In genomic region chr11:106215450-106215859, GRCm38 (mm10) we compare ENCODE assay signal across 8 mouse cellular contexts. TPM values are rescaled to one million over a fixed set of nuclear protein-coding genes. Genes with fewer than 3 reads are reported as not detected.
A peak's percentile ranks its signal among the peaks of the same experiment; 100 is the strongest.
DNase-seq lines count a peak whose midpoint lies in the region; ATAC-seq and TF ChIP-seq lines count a peak whose summit lies in the region.

No protein-coding gene starts in this region.

- no peaks in the 10 kb centered on the region for H3K27me3 ChIP-seq in intestine, embryonic 14.5 days (replicated peaks; ENCODE audit: control insufficient read depth, insufficient read depth, low read length)
- H3K27me3 ChIP-seq in myocyte (ENCODE audit: control insufficient read depth, insufficient read depth, insufficient read length): no peaks in the 10 kb centered on the region

- H3K9me3 ChIP-seq in intestine, embryonic 14.5 days (ENCODE audit: control insufficient read depth, low read length): no peaks in the 10 kb centered on the region

- H3K9ac ChIP-seq in intestine, embryonic 14.5 days (ENCODE audit: low read length): peak overlapping the region; percentile 97

- H3K4me2 ChIP-seq in intestine, embryonic 14.5 days (ENCODE audit: low read length): peak overlapping the region; percentile 82
- peak overlapping the region; percentile 72 for H3K4me2 ChIP-seq in myocyte (ENCODE audit: low read depth)

- peaks cover 24% of the 10 kb centered on the region for H3K36me3 ChIP-seq in intestine, embryonic 14.5 days (ENCODE audit: control insufficient read depth, insufficient read depth, low read length)
- H3K36me3 ChIP-seq in myocyte (ENCODE audit: control insufficient read depth, insufficient read depth): peaks cover 22% of the 10 kb centered on the region

- no peak for TF ChIP-seq POLR2A in cortical plate, adult 2 months (IDR thresholded peaks at IDR 0.05; ENCODE audit: extremely low read depth, insufficient read depth, low read length)
- TF ChIP-seq POLR2A in myocyte (IDR thresholded peaks at IDR 0.05; ENCODE audit: insufficient read length, low read depth): no peak

- 28% methylated on average over 7 of the region's 7 CpGs for WGBS in intestine, embryonic 14.5 days

- H3ac ChIP-seq in myocyte (ENCODE audit: control insufficient read depth, insufficient read length): peak overlapping the region; percentile 97

- peaks cover 81% of the 10 kb centered on the region for H3K79me2 ChIP-seq in myocyte (ENCODE audit: control insufficient read depth, insufficient read depth)

- ATAC-seq in intestine, embryonic 14.5 days (replicated peaks; ENCODE audit: low FRiP score, low TSS enrichment, low read depth): no peak

- peaks cover 1% of the 10 kb centered on the region; the same call in 1 of the 2 replicates for H3K4me1 ChIP-seq in cortical plate, adult 2 months (ENCODE audit: control insufficient read depth, insufficient read depth, low read length)
- H3K4me1 ChIP-seq in intestine, embryonic 14.5 days (replicated peaks; ENCODE audit: control insufficient read depth, insufficient read depth, low read length): peaks cover 23% of the 10 kb centered on the region

- no peak for DNase-seq in layer of hippocampus, adult 2 months (ENCODE audit: low spot score in 2 of 2)
- DNase-seq in layer of hippocampus, adult 18-20 months (ENCODE audit: low spot score in 2 of 2): no peak
- no peak for DNase-seq in intestine, embryonic 14.5 days (ENCODE audit: low spot score)
- no peak for DNase-seq in urinary bladder, postnatal 10 days (ENCODE audit: low spot score)
- DNase-seq in cerebellum, adult 18-20 months: no peak
- DNase-seq in cerebellum, adult 8-10 months: no peak

- H3K4me3 ChIP-seq in layer of hippocampus, adult 2 months: peak overlapping the region; percentile 98
- H3K4me3 ChIP-seq in cortical plate, adult 2 months (ENCODE audit: insufficient read depth, low read length): peak overlapping the region; percentile 68
- peak overlapping the region; percentile 95 for H3K4me3 ChIP-seq in intestine, embryonic 14.5 days (ENCODE audit: low read depth, low read length)
- H3K4me3 ChIP-seq in myocyte: peak overlapping the region; percentile 81

- TF ChIP-seq CTCF in layer of hippocampus, adult 2 months (conservative IDR thresholded peaks at IDR 0.05): no peak
- TF ChIP-seq CTCF in cortical plate, adult 2 months (IDR thresholded peaks at IDR 0.05; ENCODE audit: extremely low read depth, insufficient read depth, low read length): no peak

- peak overlapping the region; percentile 96 for H3K27ac ChIP-seq in layer of hippocampus, adult 2 months
- no peak overlapping the region for H3K27ac ChIP-seq in cortical plate, adult 2 months (ENCODE audit: insufficient read depth, low read length)
- H3K27ac ChIP-seq in intestine, embryonic 14.5 days (ENCODE audit: low read depth): peak overlapping the region; percentile 97

TF ChIP-seq in myocyte, 11 proteins besides CTCF, POLR2A, EP300 and RAD21:
- TF ChIP-seq USF1 (IDR thresholded peaks at IDR 0.05; ENCODE audit: low read depth) (no peak), CEBPB (IDR thresholded peaks at IDR 0.05; ENCODE audit: insufficient read depth, poor library complexity, severe bottlenecking) (0 out of 2 replicates have a peak, but pooled peaks have one; percentile 43)

RNA-seq across cellular contexts. Expression of gene Ccdc47, which starts 0.7 kb away (rescaled TPM):
- 10 to 100 TPM; 89.8 to 98.2 TPM for total RNA-seq in layer of hippocampus, adult 2 months (2021)
- total RNA-seq in layer of hippocampus, adult 18-20 months (2021): 100 to 1,000 TPM in 1 of 2 experiments, 10 to 100 TPM in 1; 96.3 to 100 TPM
- polyA plus RNA-seq in cortical plate, adult 2 months (2012; rRNA removed): 68.3 and 83.3 TPM in 2 replicates
- polyA plus RNA-seq in intestine, embryonic 14.5 days (2014; fragmentation: Nextera tagmentation; extraction: Ambion mirVana): 64.4 and 76.1 TPM in 2 replicates
- 31.6 TPM for polyA plus RNA-seq in myocyte (2012; fragmentation: generic; extraction: Trizol)

RNA-seq across cellular contexts. Expression of gene Ddx42, which starts 1.3 kb away (rescaled TPM):
- total RNA-seq in layer of hippocampus, adult 2 months (2021): 10 to 100 TPM; 69.8 to 71.1 TPM
- total RNA-seq in layer of hippocampus, adult 18-20 months (2021): 10 to 100 TPM; 65.8 to 68.2 TPM
- polyA plus RNA-seq in cortical plate, adult 2 months (2012; rRNA removed): 41.6 and 43.7 TPM in 2 replicates
- polyA plus RNA-seq in intestine, embryonic 14.5 days (2014; fragmentation: Nextera tagmentation; extraction: Ambion mirVana): 66.5 and 80.8 TPM in 2 replicates
- polyA plus RNA-seq in myocyte (2012; fragmentation: generic; extraction: Trizol): 22.0 TPM

RNA-seq across cellular contexts. Expression of gene Strada, which starts 13.5 kb away (rescaled TPM):
- total RNA-seq in layer of hippocampus, adult 2 months (2021): 10 to 100 TPM; 32.0 to 34.3 TPM
- 10 to 100 TPM; 26.6 to 29.2 TPM for total RNA-seq in layer of hippocampus, adult 18-20 months (2021)
- 51.9 and 55.2 TPM in 2 replicates for polyA plus RNA-seq in cortical plate, adult 2 months (2012; rRNA removed)
- 20.6 and 25.1 TPM in 2 replicates for polyA plus RNA-seq in intestine, embryonic 14.5 days (2014; fragmentation: Nextera tagmentation; extraction: Ambion mirVana)
- 25.9 TPM for polyA plus RNA-seq in myocyte (2012; fragmentation: generic; extraction: Trizol)

RNA-seq across cellular contexts. Expression of gene Ftsj3, which starts 40.4 kb away (rescaled TPM):
- 10 to 100 TPM; 33.5 to 36.1 TPM for total RNA-seq in layer of hippocampus, adult 2 months (2021)
- total RNA-seq in layer of hippocampus, adult 18-20 months (2021): 10 to 100 TPM; 26.2 to 31.1 TPM
- 23.8 and 24.6 TPM in 2 replicates for polyA plus RNA-seq in cortical plate, adult 2 months (2012; rRNA removed)
- polyA plus RNA-seq in intestine, embryonic 14.5 days (2014; fragmentation: Nextera tagmentation; extraction: Ambion mirVana): 65.1 and 69.9 TPM in 2 replicates
- polyA plus RNA-seq in myocyte (2012; fragmentation: generic; extraction: Trizol): 36.1 TPM

RNA-seq across cellular contexts. Expression of gene Psmc5, which starts 40.5 kb away (rescaled TPM):
- 100 to 1,000 TPM; 160 to 176 TPM for total RNA-seq in layer of hippocampus, adult 2 months (2021)
- 100 to 1,000 TPM; 189 to 196 TPM for total RNA-seq in layer of hippocampus, adult 18-20 months (2021)
- polyA plus RNA-seq in cortical plate, adult 2 months (2012; rRNA removed): 244 and 245 TPM in 2 replicates
- polyA plus RNA-seq in intestine, embryonic 14.5 days (2014; fragmentation: Nextera tagmentation; extraction: Ambion mirVana): 248 and 256 TPM in 2 replicates
- 305 TPM for polyA plus RNA-seq in myocyte (2012; fragmentation: generic; extraction: Trizol)
